Mouse (Mus musculus) erythroid progenitor cell, adult 5-6 weeks (primary cell): ENCODE measurements around the gene Zfp358. TPM values are rescaled to one million over a fixed set of nuclear protein-coding genes. Genes with fewer than 3 reads are reported as not detected.
A peak's percentile ranks its signal among the peaks of the same experiment; 100 is the strongest.

Experiments used
- ATAC-seq: replicated peaks from 2 replicates; pipeline ENCODE4 v1.8.0; 2016; ENCODE audit warnings: moderate number of reproducible peaks, mild to moderate bottlenecking, moderate TSS enrichment, inconsistent platforms; ENCODE audit not compliant: poor library complexity, low FRiP score, severe bottlenecking
- total RNA-seq, 2 experiments: library from RNA; stranded (forward) in 1 of 2; stranded (reverse) in 1 of 2; fragments of 150-400 nt in 1 of 2; fragments of 186-747, 209-891 nt in 1 of 2; gene quantifications; 2 replicates each; pipeline versions ENCODE4 v1.2.3 to v1.2.4; 2015 to 2017; ENCODE audit warnings: low replicate concordance in 2 of 2

The Zfp358 gene
- total RNA-seq, 2 experiments from 2014 or later: 2.0 TPM; not detected in 1

GRCm38 (mm10) chr8:3496428-3496748 is 3.5 kb downstream of the Zfp358 start:
- no peak for ATAC-seq

DNA sequence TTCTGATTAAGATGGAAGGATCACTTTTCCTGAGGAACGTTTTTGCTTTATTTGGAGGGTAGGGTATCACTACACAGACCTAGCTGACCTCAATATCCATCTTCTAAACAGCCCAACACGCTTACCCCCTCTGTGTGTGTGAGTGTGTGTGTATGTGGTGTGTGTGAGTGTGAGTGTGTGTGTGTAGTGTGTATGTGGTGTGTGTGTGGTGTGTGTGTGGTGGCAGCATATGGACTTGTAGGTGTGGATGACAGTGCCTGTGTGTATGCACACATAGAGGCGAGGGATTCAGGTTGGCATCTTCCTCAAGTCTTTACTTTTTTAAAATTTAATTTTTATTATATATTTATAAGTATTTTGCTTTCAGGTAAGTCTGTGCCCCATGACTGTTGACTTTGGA is 5.6 kb downstream of the Zfp358 start:
- ATAC-seq: no peak

DNA sequence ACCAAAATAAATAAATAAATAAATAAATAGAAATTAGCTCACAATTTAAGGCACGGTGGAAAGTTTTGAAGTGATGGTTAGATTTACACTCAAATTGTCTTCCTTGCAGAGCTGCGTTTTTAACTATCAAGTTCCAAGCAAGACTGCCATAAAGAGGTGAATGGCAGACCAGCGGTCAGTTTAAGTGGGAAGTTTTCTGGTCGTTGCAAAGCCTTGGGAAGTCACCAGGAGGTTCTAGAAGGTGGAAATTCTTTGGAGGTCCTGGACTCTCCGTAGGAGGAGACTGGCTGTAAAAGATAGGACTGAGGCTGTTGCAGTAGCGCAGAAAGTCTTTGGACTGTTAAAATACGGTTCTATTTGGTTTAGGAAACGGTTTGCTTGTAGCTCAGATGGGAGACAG is 6.8 kb downstream of the Zfp358 start:
- ATAC-seq: no peak

DNA sequence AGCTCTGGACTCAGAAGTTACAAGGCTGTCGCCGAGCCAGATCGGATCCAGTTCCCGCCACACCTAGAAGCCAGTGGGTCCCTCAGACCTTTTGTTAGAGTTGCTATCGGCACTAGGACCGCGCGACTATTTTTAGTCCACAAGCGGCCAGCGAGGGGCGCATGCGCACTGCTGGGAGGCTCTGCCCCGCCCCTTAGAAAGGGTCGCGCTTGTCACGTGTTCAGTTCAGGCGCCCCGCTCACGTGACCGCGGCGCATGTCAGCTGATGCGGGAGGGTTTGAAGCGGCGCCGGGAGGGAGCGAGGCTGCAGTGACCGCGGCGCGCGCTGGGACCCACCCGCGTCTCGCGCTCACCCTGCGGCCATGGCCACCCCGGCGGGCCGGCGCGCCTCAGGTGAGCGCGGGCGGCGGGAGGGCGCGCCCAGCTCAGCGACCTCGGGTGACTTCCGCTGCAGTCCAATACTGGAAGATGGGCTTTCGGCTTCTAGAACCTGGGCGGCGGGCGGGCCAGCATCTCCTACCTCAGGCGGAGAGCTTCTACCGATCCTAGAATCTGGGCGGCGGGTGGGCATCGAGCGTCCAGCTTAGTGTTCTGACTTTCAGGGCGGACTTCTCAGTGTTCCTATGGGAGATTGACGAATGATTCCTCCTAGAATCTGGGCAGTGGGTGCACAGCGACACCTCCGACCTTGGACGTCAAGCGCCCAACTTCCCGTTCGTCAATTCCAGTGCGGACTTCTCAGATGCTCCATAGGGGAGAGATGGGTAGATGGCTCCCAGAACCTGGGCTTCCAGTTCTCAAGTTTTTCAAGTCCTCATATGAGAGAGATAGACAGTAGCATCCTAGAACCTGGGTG is 7.5 kb downstream of the Zfp358 start, which contains the start of gene Mcoln1:
TSS of gene Mcoln1 (plus strand) at position 223 of the 856 bp plus-strand sequence.
- ATAC-seq: peak; percentile 88

GRCm38 (mm10) chr8:3502217-3502616 is 9.3 kb downstream of the Zfp358 start:
- ATAC-seq: 0 out of 2 replicates have a peak, but pooled peaks have one; percentile 35

GRCm38 (mm10) chr8:3507979-3508754 is 15.2 kb downstream of the Zfp358 start:
- no peak for ATAC-seq

- ATAC-seq: no peak
These were observed 21.8 kb downstream of the Zfp358 start for GRCm38 (mm10) chr8:3514681-3515247.

- ATAC-seq: peak; percentile 75
These were observed 22.3 kb downstream of the Zfp358 start, which contains the start of gene Pnpla6 for GRCm38 (mm10) chr8:3515260-3515671. Gene Pnpla6, plus strand, starts transcription at chr8:3515384.

DNA sequence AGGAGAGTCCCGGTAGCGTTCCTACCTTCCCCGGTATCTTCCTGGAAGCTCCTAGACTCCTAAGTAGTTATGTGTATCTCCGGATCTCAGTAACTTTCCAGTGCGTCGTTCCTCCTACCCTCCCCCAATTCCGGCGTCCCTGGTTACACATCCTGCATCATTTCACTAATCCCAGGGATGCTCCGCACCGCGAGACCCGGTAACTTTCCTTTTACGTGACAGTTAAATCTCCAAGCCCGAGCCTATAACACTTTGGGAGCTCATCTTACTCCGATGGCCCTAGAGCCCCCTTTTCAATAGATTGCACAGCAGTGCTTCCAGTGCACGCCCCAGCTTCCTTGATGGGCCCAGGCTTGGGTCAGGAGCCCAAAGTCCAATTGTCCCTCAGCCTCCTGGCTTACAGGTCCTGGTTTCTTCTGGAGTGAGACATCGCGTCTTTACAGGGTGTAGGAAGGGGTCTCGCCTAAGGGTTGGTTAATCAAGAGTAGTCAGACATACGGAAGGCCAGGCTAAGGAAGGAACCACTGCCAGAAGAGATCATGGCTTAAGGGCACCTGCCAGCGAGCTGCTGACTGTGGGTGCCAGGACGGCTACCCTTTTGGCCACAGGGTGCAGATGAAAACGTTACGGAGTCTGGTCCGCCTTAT is 23.0 kb downstream of the Zfp358 start:
- ATAC-seq: peak; percentile 48

GRCm38 (mm10) chr8:3516450-3517116 is 23.6 kb downstream of the Zfp358 start:
- peak; percentile 81 for ATAC-seq

GRCm38 (mm10) chr8:3517117-3517495 is 24.2 kb downstream of the Zfp358 start:
- no peak for ATAC-seq

- peak; percentile 95 for ATAC-seq
These were observed 29.2 kb downstream of the Zfp358 start for GRCm38 (mm10) chr8:3522007-3522697.

DNA sequence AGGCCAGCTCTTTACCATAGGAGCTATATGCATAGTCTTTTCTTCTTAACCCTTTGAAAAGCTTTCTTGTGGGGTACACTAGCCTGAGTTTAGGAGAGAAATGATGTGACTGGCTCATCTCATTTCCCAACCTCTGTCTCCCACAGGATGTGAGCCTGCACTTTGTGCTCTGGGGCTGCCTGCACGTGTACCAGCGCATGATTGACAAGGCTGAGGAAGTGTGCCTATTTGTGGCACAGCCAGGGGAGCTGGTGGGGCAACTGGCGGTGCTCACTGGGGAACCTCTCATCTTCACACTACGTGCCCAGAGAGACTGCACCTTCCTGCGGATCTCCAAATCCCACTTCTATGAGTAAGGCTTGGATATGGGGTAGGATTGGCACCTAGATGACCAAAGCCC is 37.9 kb downstream of the Zfp358 start:
- ATAC-seq: no peak

DNA sequence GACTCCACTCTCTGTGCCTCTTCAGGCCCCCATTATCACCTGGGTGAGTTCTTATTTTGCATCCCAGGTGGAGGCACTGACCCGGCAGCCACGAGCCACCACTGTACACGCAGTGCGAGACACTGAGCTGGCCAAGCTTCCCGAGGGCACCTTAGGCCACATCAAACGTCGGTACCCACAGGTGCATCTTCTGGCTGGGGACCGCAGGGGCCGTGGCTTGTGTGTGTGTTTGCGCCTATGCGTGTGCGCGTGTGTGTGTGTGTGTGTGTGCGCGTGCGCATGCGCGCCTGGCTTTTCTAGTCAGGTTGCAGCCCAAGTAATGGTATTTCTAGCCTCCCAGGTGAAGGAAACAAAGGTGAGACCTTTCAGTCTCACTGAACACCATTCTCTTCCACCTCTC is 39.0 kb downstream of the Zfp358 start:
- ATAC-seq: no peak

- peak; percentile 90 for ATAC-seq
These were observed 43.3 kb downstream of the Zfp358 start for GRCm38 (mm10) chr8:3536053-3536841.

- ATAC-seq: no peak
These were observed 44.0 kb downstream of the Zfp358 start for GRCm38 (mm10) chr8:3536940-3537339.

GRCm38 (mm10) chr8:3537666-3538065 is 44.7 kb downstream of the Zfp358 start:
- ATAC-seq: no peak

DNA sequence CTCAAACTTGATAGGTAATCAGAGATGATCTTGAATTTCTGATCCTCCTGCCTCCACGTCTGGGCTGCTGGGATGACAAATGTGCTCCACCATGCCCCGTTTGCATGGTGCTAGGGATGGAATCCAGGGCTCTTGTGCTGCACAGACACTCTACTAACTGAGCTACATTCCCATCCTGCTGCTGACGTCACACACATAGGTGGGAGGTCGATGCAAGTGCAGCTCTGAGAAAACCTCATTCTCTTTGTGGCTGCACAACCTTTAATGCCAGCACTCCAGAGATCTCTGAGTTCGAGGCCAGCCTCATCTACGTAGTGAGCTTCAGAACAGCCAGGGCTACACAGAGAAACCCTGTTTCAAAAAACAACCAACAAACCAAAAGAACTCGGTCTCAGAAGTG is 46.2 kb downstream of the Zfp358 start:
- ATAC-seq: no peak
